Mouse (Mus musculus) stomach, embryonic 15.5 days (tissue): Measurements from ENCODE around the gene Rin1. TPM values are rescaled to one million over a fixed set of nuclear protein-coding genes. Genes with fewer than 3 reads are reported as not detected.
"Not testable (repeated sequence)": the region's sequence is repeated elsewhere in the genome, so short reads cannot be mapped to it uniquely, and the experiment has no call there.

ENCODE experiments used
- ATAC-seq: fragments of 200-750 bp; cut with Nextera tagmentation; 2 replicates; pipeline ENCODE4 v1.8.0; 2017; ENCODE audit warnings: low read depth, moderate number of reproducible peaks, moderate TSS enrichment; ENCODE audit not compliant: insufficient read depth, low FRiP score
- H3K27ac ChIP-seq: fragments of 300-500 bp; sonication (generic); 2 replicates; pipeline ENCODE4 v1.5.1; 2015; ENCODE audit warnings: mild to moderate bottlenecking, inconsistent platforms
- H3K27me3 ChIP-seq: fragments of 300-500 bp; sonication (generic); replicated peaks from 2 replicates; pipeline ENCODE4 v1.6.1; 2015; ENCODE audit warnings: inconsistent platforms
- H3K36me3 ChIP-seq: fragments of 300-500 bp; sonication (generic); 2 replicates; pipeline ENCODE4 v1.6.1; 2015; ENCODE audit warnings: inconsistent platforms
- H3K4me1 ChIP-seq: fragments of 300-500 bp; sonication (generic); 2 replicates; pipeline ENCODE4 v1.6.1; 2015; ENCODE audit warnings: inconsistent platforms
- H3K4me2 ChIP-seq: fragments of 300-500 bp; sonication (generic); 2 replicates; pipeline ENCODE4 v1.6.1; 2015; ENCODE audit warnings: mild to moderate bottlenecking, inconsistent platforms
- H3K4me3 ChIP-seq: fragments of 300-500 bp; sonication (generic); replicated peaks from 2 replicates; pipeline ENCODE4 v1.5.1; 2015; ENCODE audit warnings: inconsistent platforms
- H3K9ac ChIP-seq: fragments of 300-500 bp; sonication (generic); 2 replicates; pipeline ENCODE4 v1.6.1; 2015; ENCODE audit warnings: inconsistent platforms
- H3K9me3 ChIP-seq: fragments of 300-500 bp; sonication (generic); 2 replicates; pipeline ENCODE4 v1.6.1; 2016; ENCODE audit warnings: inconsistent platforms
- WGBS: fragments of 180-500 bp; shearing (Covaris S2); methylation state at CpG from one replicate; pipeline ENCODE4 v1.1.7; 2015; 5-methylcytosine and 5-hydroxymethylcytosine counted together
- polyA plus RNA-seq: library from polyadenylated mRNA; unstranded; fragments of >200 nt; fragmentation: Nextera tagmentation; extraction: Ambion mirVana; gene quantifications from 2 replicates; pipeline ENCODE4 v1.2.1, GENCODE M21; 2015

Gene Rin1
- polyA plus RNA-seq: 2.3 and 3.6 TPM in 2 replicates

DNA sequence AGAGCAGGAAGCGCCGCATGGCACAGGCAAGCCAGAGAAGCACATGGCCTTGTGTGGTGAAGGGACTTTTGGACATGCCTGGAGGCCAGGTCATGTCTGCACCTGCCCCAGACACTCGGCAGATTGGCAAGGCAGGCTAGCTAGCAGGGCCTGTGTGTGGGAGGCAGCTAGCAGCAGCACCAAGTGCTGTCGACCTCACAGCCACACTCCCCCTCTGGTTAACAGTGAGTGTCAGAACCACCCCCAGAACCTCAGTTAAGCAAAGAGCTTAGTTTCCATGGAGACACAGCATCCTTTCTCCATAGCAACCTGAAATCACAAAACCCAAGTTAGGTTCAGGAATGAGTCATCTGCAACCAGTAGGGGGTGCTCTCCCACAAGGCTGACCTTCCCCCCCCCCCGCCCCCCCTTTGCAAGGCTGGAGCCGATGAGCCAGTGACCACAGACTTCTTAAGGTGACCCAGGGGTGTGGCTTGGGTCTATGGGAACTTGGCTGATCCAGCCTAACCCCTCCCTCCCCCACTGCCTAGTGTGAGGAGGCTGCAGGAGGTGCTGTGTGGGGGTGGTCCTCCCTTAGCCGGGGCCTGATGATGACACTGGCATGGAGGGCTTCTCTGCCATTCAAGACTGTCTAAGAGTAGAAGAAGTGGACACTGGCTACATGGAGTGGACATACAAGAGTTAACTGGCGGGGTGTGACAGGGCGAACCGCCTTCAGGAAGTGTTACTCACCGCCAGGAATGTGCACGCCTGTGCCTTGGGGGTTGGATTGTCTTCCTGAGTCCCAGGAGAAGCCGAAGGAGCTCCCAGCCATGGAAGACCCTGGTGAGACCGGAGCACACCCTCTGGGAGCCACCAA lies at the start of gene Rin1:
TSS of gene Rin1 (plus strand) at position 435 of the 859 bp plus-strand sequence.
- Histone ChIP-seq H3K36me3 (0 out of 2 replicates have a peak, but pooled peaks cover 18% of the 10 kb centered on the region), H3K9ac (no peak within 1 kb of the TSS), H3K4me1 (peaks cover 16% of the 10 kb centered on the region), H3K27me3 (peaks cover 6% of the 10 kb centered on the region; the same call in 1 of the 2 replicates), H3K27ac (peak within 1 kb of the TSS; percentile 16), H3K9me3 (no peaks in the 10 kb centered on the region), H3K4me3 (peak within 1 kb of the TSS; percentile 35), H3K4me2 (peak within 1 kb of the TSS; percentile 51)
- 16% methylated on average over 14 of the region's 14 CpGs for WGBS
- peak; percentile 36 for ATAC-seq

GRCm38 (mm10) chr19:5001666-5002406 lies 48.4 kb upstream of the Rin1 start:
- H3K9ac ChIP-seq: no peak overlapping the region

DNA sequence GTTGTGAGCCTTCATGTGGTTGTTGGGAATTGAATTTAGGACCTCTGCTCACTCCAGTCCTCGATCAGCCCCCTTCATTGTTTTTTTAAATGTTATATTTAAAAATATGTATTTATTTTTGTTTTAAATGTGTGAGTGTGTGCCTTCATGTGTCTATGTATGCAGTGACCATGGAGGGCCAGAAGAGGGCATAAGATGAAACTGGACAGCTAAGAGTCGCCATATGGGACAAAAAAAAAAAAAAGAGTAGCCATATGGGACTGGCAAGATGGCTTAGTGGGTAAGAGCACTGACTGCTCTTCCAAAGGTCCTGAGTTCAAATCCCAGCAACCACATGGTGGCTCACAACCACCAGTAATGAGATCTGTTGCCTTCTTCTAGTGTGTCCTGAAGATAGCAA lies 46.6 kb upstream of the Rin1 start:
- not testable (repeated sequence) for H3K27ac ChIP-seq, ATAC-seq, H3K9me3 ChIP-seq, H3K4me1 ChIP-seq, H3K36me3 ChIP-seq, H3K9ac ChIP-seq, H3K4me3 ChIP-seq, H3K4me2 ChIP-seq, H3K27me3 ChIP-seq
- WGBS: 57% methylated on average over 2 of the region's 2 CpGs

More at GRCm38 (mm10) chr19:5001666-5002406, 48.4 kb upstream of the Rin1 start:
- H3K9me3 ChIP-seq: no peaks in the 10 kb centered on the region
- peak overlapping the region; percentile 54 for H3K27ac ChIP-seq
- peak; percentile 73 for ATAC-seq
- WGBS: under 1% methylated on average over 39 of the region's 39 CpGs
- H3K4me2 ChIP-seq: peak overlapping the region; percentile 50
- no peaks in the 10 kb centered on the region for H3K36me3 ChIP-seq
- peaks cover 6% of the 10 kb centered on the region for H3K4me1 ChIP-seq
- H3K27me3 ChIP-seq: peaks cover 6% of the 10 kb centered on the region; the same call in 1 of the 2 replicates
- H3K4me3 ChIP-seq: peak overlapping the region; percentile 23

DNA sequence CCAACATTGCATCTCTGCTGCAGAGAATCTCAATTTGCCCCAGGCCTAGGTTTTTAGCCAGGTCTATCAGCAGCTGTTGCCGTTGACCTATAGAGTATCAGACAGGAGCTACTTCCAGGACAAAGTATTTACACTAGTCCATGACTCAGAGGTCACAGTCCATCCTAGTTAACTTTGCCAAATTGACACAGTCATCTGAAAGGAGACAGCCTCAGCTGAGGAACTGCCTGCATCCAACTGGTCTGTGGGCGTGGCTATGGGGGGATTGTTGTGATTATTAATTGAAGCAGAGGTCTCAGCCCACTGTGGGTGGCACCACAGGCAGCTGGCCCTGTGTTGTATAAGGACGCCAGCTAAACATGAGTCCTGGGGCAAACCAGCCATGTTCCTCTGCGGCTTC lies 45.4 kb upstream of the Rin1 start:
- no peaks in the 10 kb centered on the region for H3K9me3 ChIP-seq
- H3K9ac ChIP-seq: no peak overlapping the region
- no peak for ATAC-seq
- H3K27ac ChIP-seq: no peak overlapping the region
- H3K4me1 ChIP-seq: peaks cover 6% of the 10 kb centered on the region
- H3K27me3 ChIP-seq: 0 out of 2 replicates have a peak, but pooled peaks cover 6% of the 10 kb centered on the region
- WGBS: 56% methylated on average over 4 of the region's 4 CpGs
- no peaks in the 10 kb centered on the region for H3K36me3 ChIP-seq
- H3K4me2 ChIP-seq: no peak overlapping the region
- H3K4me3 ChIP-seq: no peak overlapping the region

DNA sequence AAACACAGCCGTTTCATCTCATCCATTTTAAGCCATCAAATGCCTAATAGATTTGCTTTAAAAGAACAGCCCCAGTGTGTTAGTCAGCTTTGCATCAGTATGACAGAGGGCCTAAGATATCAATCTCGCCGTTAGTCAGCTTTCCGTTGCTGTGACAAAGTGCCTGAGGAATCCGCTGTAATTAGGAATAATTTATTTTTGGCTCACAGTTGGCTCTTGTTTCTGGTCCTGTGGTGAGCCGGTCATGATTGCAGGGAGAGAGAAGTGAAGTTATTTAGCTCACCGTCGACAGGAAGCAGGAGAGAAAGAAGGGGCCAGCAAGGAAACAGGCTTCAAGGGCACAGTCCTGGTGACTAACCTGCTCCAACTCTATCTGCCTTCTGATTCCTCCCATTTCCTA lies 37.1 kb upstream of the Rin1 start:
- 54% methylated on average over 8 of the region's 8 CpGs for WGBS
- no peak for ATAC-seq
- no peaks in the 10 kb centered on the region for H3K9me3 ChIP-seq

DNA sequence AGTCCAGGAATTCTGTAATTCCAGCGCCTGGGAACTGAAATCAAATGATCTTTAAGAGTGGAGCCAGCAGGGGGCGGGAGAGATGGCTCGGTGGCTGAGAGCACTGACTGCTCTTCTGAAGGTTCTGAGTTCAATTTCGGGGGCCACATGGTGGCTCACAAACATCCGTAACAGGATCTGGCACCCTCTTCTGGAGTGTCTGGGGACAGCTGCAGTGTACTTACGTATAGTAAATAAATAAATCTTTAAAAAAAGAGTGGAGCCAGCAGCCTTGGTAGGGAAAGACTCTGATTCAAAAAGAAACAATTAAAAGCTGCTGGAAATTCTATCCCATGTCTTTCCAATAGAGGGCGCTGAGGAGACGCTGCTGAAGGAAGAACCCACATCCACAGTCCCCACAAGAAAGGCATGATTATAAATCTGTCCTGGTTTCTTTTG lies 35.3 kb upstream of the Rin1 start:
- H3K4me1 ChIP-seq: no peaks in the 10 kb centered on the region
- H3K4me2 ChIP-seq: no peak overlapping the region
- no peaks in the 10 kb centered on the region for H3K27me3 ChIP-seq
- H3K4me3 ChIP-seq: no peak overlapping the region
- H3K27ac ChIP-seq: no peak overlapping the region
- 18% methylated on average over 8 of the region's 8 CpGs for WGBS
- H3K9me3 ChIP-seq: no peaks in the 10 kb centered on the region
- ATAC-seq: no peak
- H3K9ac ChIP-seq: no peak overlapping the region
- no peaks in the 10 kb centered on the region for H3K36me3 ChIP-seq

More for the DNA sequence above, 37.1 kb upstream of the Rin1 start:
- Histone ChIP-seq H3K36me3 (no peaks in the 10 kb centered on the region), H3K4me2 (no peak overlapping the region), H3K27me3 (no peaks in the 10 kb centered on the region), H3K27ac (no peak overlapping the region), H3K4me3 (no peak overlapping the region), H3K9ac (no peak overlapping the region), H3K4me1 (no peaks in the 10 kb centered on the region)

GRCm38 (mm10) chr19:5016221-5016742 lies 34.0 kb upstream of the Rin1 start:
- peak overlapping the region; percentile 14; the same call in 1 of the 2 replicates for H3K4me2 ChIP-seq
- no peaks in the 10 kb centered on the region for H3K27me3 ChIP-seq
- H3K36me3 ChIP-seq: no peaks in the 10 kb centered on the region
- WGBS: 31% methylated on average over 10 of the region's 10 CpGs
- no peaks in the 10 kb centered on the region for H3K9me3 ChIP-seq
- no peaks in the 10 kb centered on the region for H3K4me1 ChIP-seq
- H3K4me3 ChIP-seq: no peak overlapping the region
- no peak; the same call in 1 of the 2 replicates for ATAC-seq
- H3K27ac ChIP-seq: no peak overlapping the region
- H3K9ac ChIP-seq: no peak overlapping the region

DNA sequence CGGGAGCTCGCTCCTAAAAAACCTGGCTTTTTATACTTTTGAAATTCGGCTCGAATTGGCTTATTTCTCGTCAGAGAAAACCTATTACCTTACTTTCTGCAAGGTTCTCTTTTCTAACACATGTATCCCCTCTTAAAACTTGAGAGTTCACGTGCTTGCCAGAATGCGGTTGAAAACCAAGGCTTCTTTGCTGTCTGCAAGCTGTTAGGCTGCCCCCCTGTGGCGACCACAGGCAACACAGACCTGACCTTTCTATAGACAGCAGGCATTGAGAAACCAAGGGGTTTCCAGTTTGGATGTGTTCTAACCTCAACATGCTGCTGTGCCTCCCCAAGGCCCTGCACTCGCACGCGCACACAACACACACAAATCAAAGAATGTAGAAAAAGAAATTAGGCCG lies 33.5 kb upstream of the Rin1 start:
- H3K27me3 ChIP-seq: no peaks in the 10 kb centered on the region
- no peaks in the 10 kb centered on the region for H3K4me1 ChIP-seq
- H3K27ac ChIP-seq: no peak overlapping the region
- WGBS: 24% methylated on average over 12 of the region's 12 CpGs
- H3K36me3 ChIP-seq: no peaks in the 10 kb centered on the region
- no peak overlapping the region for H3K9ac ChIP-seq
- no peaks in the 10 kb centered on the region for H3K9me3 ChIP-seq
- 0 out of 2 replicates have a peak, but pooled peaks have one; percentile 35 for ATAC-seq
- H3K4me2 ChIP-seq: peak overlapping the region; percentile 14; the same call in 1 of the 2 replicates
- H3K4me3 ChIP-seq: no peak overlapping the region

DNA sequence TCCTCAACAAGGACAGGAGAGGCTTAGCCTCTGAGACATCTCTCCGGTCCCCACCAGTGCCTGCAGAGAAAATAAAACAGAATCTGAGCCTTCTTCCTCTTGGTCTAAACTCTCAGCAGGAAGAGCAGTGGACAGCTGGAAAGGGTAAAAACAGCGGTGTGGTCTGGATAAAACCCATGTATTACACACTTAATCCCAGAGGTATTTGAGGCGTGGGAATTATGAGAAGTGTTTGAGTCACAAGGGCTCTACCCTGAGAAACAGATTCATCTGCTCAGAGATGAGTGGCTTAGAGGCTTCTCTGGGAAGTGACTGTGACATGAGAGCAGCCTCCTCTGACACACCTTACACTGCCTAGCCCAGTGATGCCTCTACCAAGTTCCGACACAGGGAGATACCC lies 32.7 kb upstream of the Rin1 start:
- ATAC-seq: no peak
- WGBS: 69% methylated on average over 4 of the region's 4 CpGs
- H3K4me3 ChIP-seq: no peak overlapping the region

GRCm38 (mm10) chr19:5018191-5018590 lies 32.1 kb upstream of the Rin1 start:
- no peak overlapping the region for H3K27ac ChIP-seq
- ATAC-seq: no peak
- H3K4me3 ChIP-seq: no peak overlapping the region
- 75% methylated on average over 3 of the region's 3 CpGs for WGBS
- H3K36me3 ChIP-seq: no peaks in the 10 kb centered on the region
- H3K4me2 ChIP-seq: no peak overlapping the region
- H3K9me3 ChIP-seq: no peaks in the 10 kb centered on the region
- no peaks in the 10 kb centered on the region for H3K27me3 ChIP-seq
- no peak overlapping the region for H3K9ac ChIP-seq
- no peaks in the 10 kb centered on the region for H3K4me1 ChIP-seq

More for the DNA sequence above, 32.7 kb upstream of the Rin1 start:
- Histone ChIP-seq H3K9me3 (no peaks in the 10 kb centered on the region), H3K27me3 (no peaks in the 10 kb centered on the region), H3K9ac (no peak overlapping the region), H3K4me2 (no peak overlapping the region), H3K4me1 (no peaks in the 10 kb centered on the region), H3K36me3 (no peaks in the 10 kb centered on the region), H3K27ac (no peak overlapping the region)

DNA sequence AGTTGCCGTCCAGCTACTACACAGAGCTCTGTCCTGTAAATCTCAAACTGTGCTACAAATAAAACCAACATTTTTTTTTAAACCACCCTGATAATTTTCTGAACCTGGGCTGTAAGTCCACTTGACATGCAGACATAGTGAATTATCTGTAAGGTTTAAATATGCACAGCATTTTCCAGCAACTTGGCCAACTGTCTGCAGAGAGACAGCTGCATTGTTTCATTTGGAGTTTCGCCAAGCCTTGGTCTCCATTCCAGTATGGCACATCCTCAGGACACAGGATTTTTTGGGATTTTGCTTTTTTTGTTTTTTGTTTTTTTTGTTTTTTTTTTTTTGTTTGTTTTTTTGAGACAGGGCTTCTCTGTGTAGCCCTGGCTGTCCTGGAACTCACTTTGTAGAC lies 28.9 kb upstream of the Rin1 start:
- H3K4me1 ChIP-seq: peaks cover 8% of the 10 kb centered on the region; the same call in 1 of the 2 replicates
- H3K9ac ChIP-seq: no peak overlapping the region
- no peaks in the 10 kb centered on the region for H3K9me3 ChIP-seq
- H3K4me2 ChIP-seq: no peak overlapping the region
- ATAC-seq: no peak
- H3K27ac ChIP-seq: no peak overlapping the region
- no peak overlapping the region for H3K4me3 ChIP-seq
- no peaks in the 10 kb centered on the region for H3K27me3 ChIP-seq
- 78% methylated on average over 2 of the region's 2 CpGs for WGBS
- no peaks in the 10 kb centered on the region for H3K36me3 ChIP-seq
